Mouse (Mus musculus): ENCODE data around the gene Elp1. TPM values are rescaled to one million over a fixed set of nuclear protein-coding genes. Genes with fewer than 3 reads are reported as not detected.

The Elp1 gene
- polyA plus RNA-seq, 1 experiment from 2014 or later = 36.0 TPM

DNA sequence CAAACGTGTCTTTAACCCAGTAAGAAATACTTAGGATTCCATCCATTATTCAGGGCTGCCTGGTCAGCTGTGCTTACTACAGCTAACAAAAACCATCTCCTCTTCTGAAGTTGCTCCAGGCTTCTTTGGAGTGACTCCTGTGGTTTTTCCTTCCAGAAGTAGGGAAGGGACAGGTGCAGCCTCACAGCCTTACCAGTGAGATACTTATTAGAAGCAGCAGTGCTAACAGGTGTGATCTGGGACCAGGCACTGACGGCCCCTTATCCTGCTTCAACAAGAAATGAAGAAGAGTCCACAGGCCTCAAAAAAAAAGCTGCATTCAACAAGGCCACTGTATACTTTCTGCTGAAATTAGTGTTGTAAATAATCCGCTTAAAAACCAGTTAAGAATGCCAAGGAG lies 9.5 kb upstream of the Elp1 start:
- Histone ChIP-seq H3K27me3 (ENCODE audit: control insufficient read depth, insufficient read depth, low read length) (no peaks in the 10 kb centered on the region), H3K9ac (ENCODE audit: low read length) (no peak overlapping the region), H3K4me1 (ENCODE audit: control insufficient read depth, insufficient read depth, low read length) (no peaks in the 10 kb centered on the region), H3K27ac (ENCODE audit: low read length) (no peak overlapping the region), H3K4me2 (ENCODE audit: low read depth, low read length) (no peak overlapping the region), H3K9me3 (replicated peaks; ENCODE audit: control insufficient read depth, low read length) (no peaks in the 10 kb centered on the region), H3K36me3 (ENCODE audit: control insufficient read depth, insufficient read depth, low read length) (0 out of 2 replicates have a peak, but pooled peaks cover 2% of the 10 kb centered on the region), H3K4me3 (replicated peaks; ENCODE audit: low read length) (no peak overlapping the region)
- no peak for ATAC-seq (ENCODE audit: insufficient read depth, low FRiP score)
- WGBS = 70% methylated on average over 3 of the region's 3 CpGs

DNA sequence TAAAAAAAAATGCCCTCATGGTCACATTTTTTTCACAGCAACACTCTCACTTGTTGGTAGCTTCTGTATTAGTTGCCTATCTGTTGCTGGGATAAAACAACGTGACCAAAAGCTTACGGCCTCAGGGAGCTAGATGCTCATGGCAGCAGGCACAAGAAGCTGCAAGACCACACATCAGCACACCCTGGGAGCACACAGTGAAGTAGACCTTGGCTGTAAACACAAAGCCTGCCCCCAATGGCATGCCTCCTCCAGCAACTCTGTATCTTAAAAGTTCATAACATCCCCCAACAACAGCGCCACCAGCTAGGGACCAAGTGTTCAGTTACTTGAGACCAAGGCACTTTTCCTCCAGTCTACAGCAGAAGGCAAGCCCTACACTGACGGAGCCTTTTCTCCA lies 6.9 kb upstream of the Elp1 start:
- 69% methylated on average over 4 of the region's 4 CpGs for WGBS
- H3K27ac ChIP-seq (ENCODE audit: low read length) = no peak overlapping the region
- H3K4me3 ChIP-seq (replicated peaks; ENCODE audit: low read length) = no peak overlapping the region
- no peaks in the 10 kb centered on the region for H3K9me3 ChIP-seq (replicated peaks; ENCODE audit: control insufficient read depth, low read length)
- H3K9ac ChIP-seq (ENCODE audit: low read length) = no peak overlapping the region
- no peak for ATAC-seq (ENCODE audit: insufficient read depth, low FRiP score)
- no peaks in the 10 kb centered on the region for H3K27me3 ChIP-seq (ENCODE audit: control insufficient read depth, insufficient read depth, low read length)
- no peaks in the 10 kb centered on the region for H3K4me1 ChIP-seq (ENCODE audit: control insufficient read depth, insufficient read depth, low read length)
- H3K4me2 ChIP-seq (ENCODE audit: low read depth, low read length) = no peak overlapping the region
- H3K36me3 ChIP-seq (ENCODE audit: control insufficient read depth, insufficient read depth, low read length) = peaks cover 9% of the 10 kb centered on the region; the same call in 1 of the 2 replicates

DNA sequence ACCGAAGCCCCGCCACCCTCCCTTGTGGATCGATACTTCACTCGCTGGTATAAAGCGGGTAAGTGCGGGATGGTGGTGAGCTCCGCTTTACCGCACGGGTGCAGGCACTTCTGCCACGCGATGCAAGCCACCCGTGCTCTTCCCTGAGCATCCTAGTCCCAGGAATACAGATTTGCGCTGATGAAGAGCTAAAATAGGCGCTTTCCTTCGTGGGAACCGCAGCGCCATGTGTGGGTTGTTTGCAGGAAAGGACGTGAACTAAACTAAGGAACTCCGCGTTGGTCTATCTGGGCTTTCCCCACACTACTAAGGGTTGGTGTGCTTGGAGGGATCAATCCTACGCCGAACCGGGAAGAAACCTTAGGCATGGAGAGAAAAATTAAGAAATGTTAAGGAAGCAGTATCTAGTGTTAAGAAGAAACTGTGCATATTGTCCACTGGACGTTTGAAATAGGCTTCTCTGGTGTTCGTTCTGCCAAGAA lies 579 bp upstream of the Elp1 start:
- no peaks in the 10 kb centered on the region for H3K27me3 ChIP-seq (ENCODE audit: control insufficient read depth, insufficient read depth, low read length)
- peak overlapping the region; percentile 88 for H3K9ac ChIP-seq (ENCODE audit: low read length)
- H3K36me3 ChIP-seq (ENCODE audit: control insufficient read depth, insufficient read depth, low read length) = peaks cover 19% of the 10 kb centered on the region; the same call in 1 of the 2 replicates
- H3K27ac ChIP-seq (ENCODE audit: low read length) = no peak overlapping the region
- no peaks in the 10 kb centered on the region for H3K9me3 ChIP-seq (replicated peaks; ENCODE audit: control insufficient read depth, low read length)
- peak overlapping the region; percentile 86 for H3K4me3 ChIP-seq (replicated peaks; ENCODE audit: low read length)
- H3K4me1 ChIP-seq (ENCODE audit: control insufficient read depth, insufficient read depth, low read length) = peaks cover 15% of the 10 kb centered on the region
- ATAC-seq (ENCODE audit: insufficient read depth, low FRiP score) = peak; percentile 34; the same call in 1 of the 2 replicates
- WGBS = 2% methylated on average over 25 of the region's 25 CpGs
- peak overlapping the region; percentile 87 for H3K4me2 ChIP-seq (ENCODE audit: low read depth, low read length)

DNA sequence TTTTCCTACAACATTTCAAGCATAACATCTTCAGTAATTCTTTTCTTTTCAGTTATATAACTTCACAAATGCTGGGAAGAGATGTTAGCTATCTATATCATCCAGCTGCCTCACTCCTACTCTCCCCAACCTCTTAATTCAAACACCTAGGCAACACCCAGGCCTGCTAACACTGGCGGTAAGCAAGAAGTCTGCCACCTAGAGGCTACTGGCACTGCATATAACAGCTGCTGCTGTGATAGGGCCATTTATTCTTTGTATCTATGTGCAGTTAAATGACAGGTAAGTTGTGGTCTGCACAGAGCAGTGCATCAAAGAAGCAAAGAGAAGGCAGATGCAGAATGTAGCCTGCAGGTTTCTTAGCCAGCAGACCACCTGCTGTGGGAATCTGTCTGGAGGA lies 10.8 kb downstream of the Elp1 start:
- Histone ChIP-seq H3K4me1 (ENCODE audit: control insufficient read depth, insufficient read depth, low read length) (no peaks in the 10 kb centered on the region), H3K27me3 (ENCODE audit: control insufficient read depth, insufficient read depth, low read length) (no peaks in the 10 kb centered on the region), H3K9me3 (replicated peaks; ENCODE audit: control insufficient read depth, low read length) (no peaks in the 10 kb centered on the region), H3K36me3 (ENCODE audit: control insufficient read depth, insufficient read depth, low read length) (peaks cover 45% of the 10 kb centered on the region), H3K4me2 (ENCODE audit: low read depth, low read length) (no peak overlapping the region), H3K4me3 (replicated peaks; ENCODE audit: low read length) (no peak overlapping the region), H3K27ac (ENCODE audit: low read length) (no peak overlapping the region), H3K9ac (ENCODE audit: low read length) (no peak overlapping the region)
- WGBS = 30% methylated on average over 1 of the region's 1 CpGs
- no peak for ATAC-seq (ENCODE audit: insufficient read depth, low FRiP score)

DNA sequence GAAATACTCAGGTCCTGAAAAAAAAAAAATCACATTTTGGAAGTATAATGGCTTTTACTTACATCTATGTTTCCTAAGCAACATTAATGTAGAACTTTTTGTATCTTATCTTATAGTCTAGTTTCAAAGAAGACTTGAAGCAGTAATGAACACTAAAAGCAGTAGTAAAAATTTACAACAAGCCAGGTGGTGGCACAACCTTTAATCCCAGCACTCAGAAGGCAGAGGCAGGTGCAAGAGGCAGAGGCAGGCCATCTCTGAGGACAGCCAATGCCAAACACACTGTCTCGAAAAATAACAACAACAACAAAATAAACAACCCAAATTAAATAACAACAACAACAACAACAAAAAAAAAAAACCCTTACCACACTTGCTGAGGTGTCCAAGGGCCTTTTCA lies 31.1 kb downstream of the Elp1 start:
- Histone ChIP-seq H3K4me1 (ENCODE audit: control insufficient read depth, insufficient read depth, low read length) (no peaks in the 10 kb centered on the region), H3K27me3 (ENCODE audit: control insufficient read depth, insufficient read depth, low read length) (no peaks in the 10 kb centered on the region), H3K4me2 (ENCODE audit: low read depth, low read length) (no peak overlapping the region), H3K27ac (ENCODE audit: low read length) (no peak overlapping the region), H3K4me3 (replicated peaks; ENCODE audit: low read length) (no peak overlapping the region), H3K36me3 (ENCODE audit: control insufficient read depth, insufficient read depth, low read length) (peaks cover 24% of the 10 kb centered on the region; the same call in 1 of the 2 replicates), H3K9me3 (replicated peaks; ENCODE audit: control insufficient read depth, low read length) (no peaks in the 10 kb centered on the region), H3K9ac (ENCODE audit: low read length) (no peak overlapping the region)
- no peak for ATAC-seq (ENCODE audit: insufficient read depth, low FRiP score)
- 48% methylated on average over 1 of the region's 1 CpGs for WGBS

DNA sequence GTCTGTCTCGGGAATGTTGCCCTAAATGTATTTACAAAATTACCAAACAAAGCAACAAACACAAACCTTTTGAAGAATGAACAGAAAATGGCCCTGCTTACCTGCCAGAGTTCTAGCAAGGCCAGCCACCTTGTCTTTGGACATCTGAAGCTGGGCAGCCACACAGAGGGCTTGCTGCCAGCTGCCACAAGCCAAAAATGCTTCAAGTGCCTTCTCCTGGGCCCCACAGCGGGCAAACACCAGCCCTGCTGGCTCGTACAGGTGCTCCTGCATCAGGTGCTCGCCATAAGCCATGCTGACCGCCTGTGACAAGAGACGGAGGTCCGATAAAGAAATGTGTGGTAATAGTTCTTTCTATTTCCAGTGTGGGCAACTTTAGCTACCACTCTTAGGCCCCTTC lies 33.2 kb downstream of the Elp1 start:
- no peaks in the 10 kb centered on the region for H3K9me3 ChIP-seq (replicated peaks; ENCODE audit: control insufficient read depth, low read length)
- ATAC-seq (ENCODE audit: insufficient read depth, low FRiP score) = no peak
- no peaks in the 10 kb centered on the region for H3K4me1 ChIP-seq (ENCODE audit: control insufficient read depth, insufficient read depth, low read length)
- H3K36me3 ChIP-seq (ENCODE audit: control insufficient read depth, insufficient read depth, low read length) = peaks cover 28% of the 10 kb centered on the region; the same call in 1 of the 2 replicates
- no peak overlapping the region for H3K27ac ChIP-seq (ENCODE audit: low read length)
- no peak overlapping the region for H3K4me3 ChIP-seq (replicated peaks; ENCODE audit: low read length)
- no peak overlapping the region for H3K4me2 ChIP-seq (ENCODE audit: low read depth, low read length)
- WGBS = 90% methylated on average over 7 of the region's 7 CpGs
- H3K27me3 ChIP-seq (ENCODE audit: control insufficient read depth, insufficient read depth, low read length) = no peaks in the 10 kb centered on the region
- no peak overlapping the region for H3K9ac ChIP-seq (ENCODE audit: low read length)

DNA sequence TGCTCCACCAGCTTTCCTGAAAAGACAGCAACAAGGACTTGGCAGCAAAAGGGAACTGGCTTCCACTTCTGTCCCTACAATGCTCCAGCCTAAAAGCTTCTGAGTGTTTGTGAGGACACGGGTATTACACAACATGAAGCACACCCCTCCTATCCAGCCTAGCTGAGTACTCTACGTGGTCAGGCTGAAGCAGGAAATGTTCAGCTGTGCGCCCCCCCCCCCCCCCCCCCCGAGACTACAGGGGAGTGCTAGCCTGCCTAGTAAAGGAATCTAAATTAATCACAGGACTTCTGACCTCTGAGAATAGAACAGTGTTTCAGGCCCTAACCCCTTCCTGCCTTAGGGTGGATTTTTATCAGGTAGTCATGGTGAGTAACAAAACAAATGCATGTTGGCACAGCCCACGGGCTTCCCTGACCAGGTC lies 34.3 kb downstream of the Elp1 start:
- Histone ChIP-seq H3K4me1 (ENCODE audit: control insufficient read depth, insufficient read depth, low read length) (no peaks in the 10 kb centered on the region), H3K9me3 (replicated peaks; ENCODE audit: control insufficient read depth, low read length) (no peaks in the 10 kb centered on the region), H3K4me2 (ENCODE audit: low read depth, low read length) (no peak overlapping the region), H3K27ac (ENCODE audit: low read length) (no peak overlapping the region), H3K4me3 (replicated peaks; ENCODE audit: low read length) (no peak overlapping the region), H3K36me3 (ENCODE audit: control insufficient read depth, insufficient read depth, low read length) (peaks cover 22% of the 10 kb centered on the region; the same call in 1 of the 2 replicates), H3K27me3 (ENCODE audit: control insufficient read depth, insufficient read depth, low read length) (no peaks in the 10 kb centered on the region), H3K9ac (ENCODE audit: low read length) (no peak overlapping the region)
- 48% methylated on average over 5 of the region's 5 CpGs for WGBS
- ATAC-seq (ENCODE audit: insufficient read depth, low FRiP score) = peak; percentile 29; the same call in 1 of the 2 replicates

DNA sequence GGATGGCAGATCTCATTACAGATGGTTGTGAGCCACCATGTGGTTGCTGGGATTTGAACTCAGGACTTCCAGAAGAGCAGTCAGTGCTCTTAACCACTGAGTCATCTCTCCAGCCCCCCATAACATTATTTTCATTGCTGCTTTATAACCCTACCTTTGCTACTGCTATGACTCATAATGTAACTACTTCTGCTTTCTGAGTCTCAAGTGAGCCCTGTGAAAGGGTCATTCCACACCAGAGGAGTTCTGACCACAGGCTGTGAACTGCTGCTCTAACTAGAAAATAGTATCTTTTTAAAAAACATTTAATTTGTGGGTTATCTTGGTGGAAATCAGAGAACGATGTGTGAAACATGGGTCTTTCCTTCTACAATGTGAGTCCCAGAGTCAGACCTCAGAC lies 44.4 kb downstream of the Elp1 start:
- 89% methylated on average over 1 of the region's 1 CpGs for WGBS
- no peak for ATAC-seq (ENCODE audit: insufficient read depth, low FRiP score)

DNA sequence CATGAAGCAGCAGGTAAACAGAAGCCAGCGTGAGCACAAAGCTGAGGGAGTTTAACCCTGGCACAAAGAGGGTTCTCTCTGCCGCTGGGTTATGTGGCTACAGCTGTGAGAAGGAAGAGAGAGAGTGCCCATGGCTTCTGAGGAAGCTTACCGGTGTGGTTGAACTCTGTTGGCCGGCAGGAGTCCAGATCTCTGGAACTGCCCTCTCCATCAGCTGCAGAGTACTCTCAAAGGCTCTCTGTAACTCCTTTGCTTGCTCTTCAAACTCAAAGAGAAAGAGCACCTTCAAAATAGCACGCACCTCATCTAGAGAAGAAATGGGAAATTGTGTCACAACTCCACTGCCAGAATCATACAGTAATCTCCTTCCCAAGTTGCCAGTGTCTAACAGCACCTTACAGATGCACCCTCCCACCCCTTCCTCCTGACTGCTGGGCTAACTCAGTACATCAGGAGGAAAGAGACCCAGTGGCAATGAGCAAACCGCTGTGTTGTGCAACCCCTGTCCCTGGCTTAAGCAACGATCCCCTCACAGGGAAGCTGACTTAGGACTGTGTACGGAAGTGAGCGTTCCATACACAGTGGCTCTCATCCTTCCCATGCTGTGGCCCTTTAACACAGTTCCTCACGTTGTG lies 45.0 kb downstream of the Elp1 start:
- 88% methylated on average over 10 of the region's 10 CpGs for WGBS
- Histone ChIP-seq H3K4me2 (ENCODE audit: low read depth, low read length) (no peak overlapping the region), H3K9ac (ENCODE audit: low read length) (no peak overlapping the region), H3K4me3 (replicated peaks; ENCODE audit: low read length) (no peak overlapping the region), H3K9me3 (replicated peaks; ENCODE audit: control insufficient read depth, low read length) (no peaks in the 10 kb centered on the region), H3K27ac (ENCODE audit: low read length) (no peak overlapping the region), H3K27me3 (ENCODE audit: control insufficient read depth, insufficient read depth, low read length) (no peaks in the 10 kb centered on the region), H3K36me3 (ENCODE audit: control insufficient read depth, insufficient read depth, low read length) (peaks cover 31% of the 10 kb centered on the region), H3K4me1 (ENCODE audit: control insufficient read depth, insufficient read depth, low read length) (no peaks in the 10 kb centered on the region)
- ATAC-seq (ENCODE audit: insufficient read depth, low FRiP score) = no peak

More for the DNA sequence above, 44.4 kb downstream of the Elp1 start:
- Histone ChIP-seq H3K27ac (ENCODE audit: low read length) (no peak overlapping the region), H3K9ac (ENCODE audit: low read length) (no peak overlapping the region), H3K36me3 (ENCODE audit: control insufficient read depth, insufficient read depth, low read length) (peaks cover 34% of the 10 kb centered on the region), H3K4me1 (ENCODE audit: control insufficient read depth, insufficient read depth, low read length) (no peaks in the 10 kb centered on the region), H3K4me2 (ENCODE audit: low read depth, low read length) (no peak overlapping the region), H3K27me3 (ENCODE audit: control insufficient read depth, insufficient read depth, low read length) (no peaks in the 10 kb centered on the region), H3K4me3 (replicated peaks; ENCODE audit: low read length) (no peak overlapping the region), H3K9me3 (replicated peaks; ENCODE audit: control insufficient read depth, low read length) (no peaks in the 10 kb centered on the region)

All from stomach, embryonic 16.5 days (tissue).